Mouse (Mus musculus) MEL (cell line): ENCODE measurements around the gene Elp6. TPM values are rescaled to one million over a fixed set of nuclear protein-coding genes. Genes with fewer than 3 reads are reported as not detected.

Source experiments
- DNase-seq: peaks from one replicate; pipeline ENCODE4 v3.0.0; 2011; ENCODE audit warnings: low read depth, low spot score
- H3K27ac ChIP-seq: 2 replicates; pipeline ENCODE4 v1.5.1; 2012; ENCODE audit warnings: low read depth, mild to moderate bottlenecking, control low read depth, low read length, moderate library complexity; ENCODE audit not compliant: control insufficient read depth
- H3K27me3 ChIP-seq, 2 experiments: fragments of 150-350 bp in 1 of 2; sonication (generic) in 1 of 2; 2 replicates each; pipeline ENCODE4 v1.6.1; 2012; ENCODE audit warnings: low read length in 2 of 2, mild to moderate bottlenecking in 2 of 2, improper control_type of control experiment in 1 of 2, moderate library complexity in 1 of 2; ENCODE audit not compliant: insufficient read depth in 2 of 2, control insufficient read depth in 1 of 2
- H3K36me3 ChIP-seq, 2 experiments: 2 replicates each; pipeline ENCODE4 v1.6.1; 2012 to 2014; ENCODE audit warnings: low read length in 2 of 2, improper control_type of control experiment in 1 of 2, inconsistent platforms in 1 of 2, mild to moderate bottlenecking in 1 of 2; ENCODE audit not compliant: insufficient read depth in 2 of 2, control insufficient read depth in 1 of 2
- H3K4me1 ChIP-seq, 2 experiments: fragments of 150-350 bp in 1 of 2; sonication (generic) in 1 of 2; 2 replicates each; pipeline ENCODE4 v1.6.1; 2012; ENCODE audit warnings: low read length in 2 of 2, improper control_type of control experiment in 1 of 2, mild to moderate bottlenecking in 1 of 2; ENCODE audit not compliant: insufficient read depth in 2 of 2, control insufficient read depth in 1 of 2
- H3K4me3 ChIP-seq, 2 experiments: fragments of 150-350 bp in 1 of 2; sonication (generic) in 1 of 2; 2 replicates each; pipeline ENCODE4 v1.5.1; 2012; ENCODE audit warnings: low read depth in 2 of 2, low read length in 2 of 2, mild to moderate bottlenecking in 2 of 2, moderate library complexity in 2 of 2, control low read depth in 1 of 2, improper control_type of control experiment in 1 of 2; ENCODE audit not compliant: control insufficient read depth in 1 of 2, insufficient read depth in 1 of 2
- H3K79me2 ChIP-seq: 2 replicates; pipeline ENCODE4 v1.6.1; 2012; ENCODE audit warnings: mild to moderate bottlenecking, low read length, moderate library complexity; ENCODE audit not compliant: control insufficient read depth, poor library complexity, insufficient read depth
- H3K9ac ChIP-seq: 2 replicates; pipeline ENCODE4 v1.6.1; 2012; ENCODE audit warnings: low read depth, mild to moderate bottlenecking, control low read depth, low read length, moderate library complexity; ENCODE audit not compliant: control insufficient read depth, poor library complexity, severe bottlenecking
- H3K9me3 ChIP-seq: fragments of 150-350 bp; sonication (generic); replicated peaks from 2 replicates; pipeline ENCODE4 v1.6.1; 2012; ENCODE audit warnings: mild to moderate bottlenecking, low read length, improper control_type of control experiment, moderate library complexity; ENCODE audit not compliant: insufficient read depth
- BHLHE40 ChIP-seq: IDR thresholded peaks from 2 replicates; pipeline ENCODE4 v1.6.1; 2012; ENCODE audit warnings: low read depth, mild to moderate bottlenecking, inconsistent platforms, low read length, improper control_type of control experiment, borderline replicate concordance
- E2F4 ChIP-seq: IDR thresholded peaks from 2 replicates; pipeline ENCODE4 v1.6.1; 2011; ENCODE audit warnings: low read depth, low read length, improper control_type of control experiment, borderline replicate concordance
- ETS1 ChIP-seq: IDR thresholded peaks from 2 replicates; pipeline ENCODE4 v1.6.1; 2012; ENCODE audit warnings: low read depth, mild to moderate bottlenecking, inconsistent platforms, low read length, improper control_type of control experiment, moderate library complexity
- GABPA ChIP-seq: IDR thresholded peaks from 2 replicates; pipeline ENCODE4 v1.6.1; 2012; ENCODE audit warnings: low read depth, mild to moderate bottlenecking, inconsistent platforms, low read length, improper control_type of control experiment, moderate library complexity
- GATA1 ChIP-seq: IDR thresholded peaks from 2 replicates; pipeline ENCODE4 v1.6.1; 2011; ENCODE audit warnings: low read depth, low read length, improper control_type of control experiment
- HCFC1 ChIP-seq: IDR thresholded peaks from 2 replicates; pipeline ENCODE4 v1.6.1; 2012; ENCODE audit warnings: low read depth, mild to moderate bottlenecking, inconsistent platforms, low read length, improper control_type of control experiment, moderate library complexity
- JUND ChIP-seq: IDR thresholded peaks from 2 replicates; pipeline ENCODE4 v1.6.1; 2011; ENCODE audit warnings: low read depth, mild to moderate bottlenecking, improper control_type of control experiment, low read length
- KAT2A ChIP-seq: conservative IDR thresholded peaks from 2 replicates; pipeline ENCODE4 v1.6.1; 2012; ENCODE audit warnings: low read depth, low read length, improper control_type of control experiment, inconsistent platforms
- MAFK ChIP-seq: IDR thresholded peaks from 2 replicates; pipeline ENCODE4 v1.6.1; 2011; ENCODE audit warnings: low read depth, mild to moderate bottlenecking, low read length, improper control_type of control experiment, borderline replicate concordance
- MAZ ChIP-seq: IDR thresholded peaks from 2 replicates; pipeline ENCODE4 v1.6.1; 2012; ENCODE audit warnings: low read depth, mild to moderate bottlenecking, inconsistent platforms, low read length, improper control_type of control experiment
- MEF2A ChIP-seq: IDR thresholded peaks from 2 replicates; pipeline ENCODE4 v1.6.1; 2014; ENCODE audit warnings: low read depth, mild to moderate bottlenecking, inconsistent platforms, low read length, improper control_type of control experiment; ENCODE audit not compliant: poor library complexity, insufficient replicate concordance, severe bottlenecking; ENCODE audit errors: extremely low read depth
- NRF1 ChIP-seq: IDR thresholded peaks from 2 replicates; pipeline ENCODE4 v1.6.1; 2014; ENCODE audit warnings: low read depth, mild to moderate bottlenecking, inconsistent platforms, low read length, improper control_type of control experiment, moderate library complexity; ENCODE audit not compliant: poor library complexity, insufficient read depth, severe bottlenecking
- RAD21 ChIP-seq: IDR thresholded peaks from 2 replicates; pipeline ENCODE4 v1.6.1; 2011; ENCODE audit warnings: mild to moderate bottlenecking, low read depth, low read length, improper control_type of control experiment
- SMC3 ChIP-seq: IDR thresholded peaks from 2 replicates; pipeline ENCODE4 v1.6.1; 2011; ENCODE audit warnings: low read depth, low read length, improper control_type of control experiment
- TCF12 ChIP-seq: IDR thresholded peaks from 2 replicates; pipeline ENCODE4 v1.6.1; 2014; ENCODE audit warnings: low read depth, mild to moderate bottlenecking, inconsistent platforms, low read length, improper control_type of control experiment, moderate library complexity
- UBTF ChIP-seq: IDR thresholded peaks from 2 replicates; pipeline ENCODE4 v1.6.1; 2012; ENCODE audit warnings: low read depth, mild to moderate bottlenecking, inconsistent platforms, low read length, improper control_type of control experiment, moderate library complexity, borderline replicate concordance; ENCODE audit not compliant: insufficient read depth
- ZMIZ1 ChIP-seq: IDR thresholded peaks from 2 replicates; pipeline ENCODE4 v1.6.1; 2012; ENCODE audit warnings: low read depth, mild to moderate bottlenecking, inconsistent platforms, low read length, improper control_type of control experiment, moderate library complexity
- ZNF384 ChIP-seq: IDR thresholded peaks from 2 replicates; pipeline ENCODE4 v1.6.1; 2012; ENCODE audit warnings: low read depth, mild to moderate bottlenecking, inconsistent platforms, low read length, improper control_type of control experiment
- polyA plus RNA-seq, 2 experiments: library from polyadenylated mRNA; stranded (reverse) in 1 of 2; unstranded in 1 of 2; fragments of >175 nt in 1 of 2; fragments of >200 nt in 1 of 2; gene quantifications; 2 replicates each; pipeline versions ENCODE4 v1.2.1 to v1.2.4; 2012; ENCODE audit warnings: low replicate concordance in 2 of 2, low read depth in 1 of 2; ENCODE audit not compliant: insufficient read length in 2 of 2, insufficient read depth in 1 of 2, missing spikeins in 1 of 2
- total RNA-seq: library from RNA; depleted of rRNA; stranded (reverse); fragments of 300-350 nt; gene quantifications from 2 replicates; pipeline ENCODE4 v1.2.3, GENCODE M21; 2012

Elp6 gene
- total and polyA plus RNA-seq, 3 experiments: 29.6 to 34.6 TPM; not detected in 1

- TF ChIP-seq JUND (peak; percentile 31; the same call in 1 of the 2 replicates), TCF12 (peak; percentile 58), ZMIZ1 (no peak), ETS1 (peak; percentile 77), MAFK (no peak), HCFC1 (peak; percentile 58), MAZ (peak; percentile 74), BHLHE40 (no peak; the same call in 1 of the 2 replicates), UBTF (no peak), GABPA (no peak), GATA1 (peak; percentile 98)
These were observed 47.1 kb downstream of the Elp6 start (continued) for GRCm38 (mm10) chr9:110351932-110352632.

- Histone ChIP-seq H3K9ac (no peak overlapping the region), H3K27ac (no peak overlapping the region), H3K36me3 (peaks cover 0 to 7% of the 10 kb centered on the region in 2 experiments; a peak in 2 of 4 replicates), H3K4me1 (no peaks in the 10 kb centered on the region), H3K79me2 (no peaks in the 10 kb centered on the region), H3K27me3 (no peaks in the 10 kb centered on the region), H3K4me3 (no peak overlapping the region), H3K9me3 (no peaks in the 10 kb centered on the region)
- DNase-seq: no peak
- TF ChIP-seq MAZ: no peak
These were observed 53.4 kb downstream of the Elp6 start for GRCm38 (mm10) chr9:110358341-110358740.

- Histone ChIP-seq H3K36me3 (peaks cover 0 to 14% of the 10 kb centered on the region in 2 experiments; a peak in 2 of 4 replicates), H3K9ac (no peak overlapping the region), H3K4me3 (no peak overlapping the region), H3K4me1 (no peaks in the 10 kb centered on the region), H3K27me3 (no peaks in the 10 kb centered on the region), H3K79me2 (no peaks in the 10 kb centered on the region), H3K9me3 (no peaks in the 10 kb centered on the region), H3K27ac (no peak overlapping the region)
- no peak for DNase-seq
- TF ChIP-seq KAT2A (no peak), RAD21 (no peak), ZNF384 (no peak), E2F4 (no peak), GATA1 (no peak), SMC3 (no peak), NRF1 (no peak), MEF2A (no peak)
These were observed 56.3 kb downstream of the Elp6 start for GRCm38 (mm10) chr9:110361299-110361698.
